Mouse (Mus musculus) kidney, adult 2 months (tissue): Measurements from ENCODE around the gene Rcvrn. TPM values are rescaled to one million over a fixed set of nuclear protein-coding genes. Genes with fewer than 3 reads are reported as not detected.

Source experiments
- DNase-seq: peaks from one replicate; pipeline ENCODE4 v3.0.0; 2021
- H3K27ac ChIP-seq: fragments of 200-500 bp; 2 replicates; pipeline ENCODE4 v1.5.1; 2012; ENCODE audit warnings: low read depth, low read length, control low read depth, inconsistent platforms; ENCODE audit not compliant: insufficient read depth
- H3K27me3 ChIP-seq: fragments of 200-500 bp; replicated peaks from 2 replicates; pipeline ENCODE4 v1.6.1; 2012; ENCODE audit warnings: mild to moderate bottlenecking, moderate library complexity, low read length, inconsistent platforms; ENCODE audit not compliant: control insufficient read depth, insufficient read depth
- H3K36me3 ChIP-seq: fragments of 200-500 bp; 2 replicates; pipeline ENCODE4 v1.6.1; 2012; ENCODE audit warnings: mild to moderate bottlenecking, moderate library complexity, low read length, inconsistent platforms; ENCODE audit not compliant: control insufficient read depth, insufficient read depth
- H3K4me1 ChIP-seq: fragments of 200-500 bp; 2 replicates; pipeline ENCODE4 v1.6.1; 2011; ENCODE audit warnings: low read length; ENCODE audit not compliant: control insufficient read depth, insufficient read depth
- H3K4me3 ChIP-seq: fragments of 200-500 bp; 2 replicates; pipeline ENCODE4 v1.5.1; 2011; ENCODE audit warnings: mild to moderate bottlenecking, low read depth, low read length, control low read depth; ENCODE audit not compliant: insufficient read depth
- CTCF ChIP-seq: fragments of 200-500 bp; conservative IDR thresholded peaks from 2 replicates; pipeline ENCODE4 v1.5.1; 2011; ENCODE audit warnings: low read depth, mild to moderate bottlenecking, control low read depth, low read length, moderate library complexity, mixed read lengths; ENCODE audit not compliant: insufficient read depth, insufficient read length
- POLR2A ChIP-seq: fragments of 200-500 bp; IDR thresholded peaks from one replicate; pipeline ENCODE4 v1.6.1; 2011; ENCODE audit warnings: low read depth, low read length, control low read depth
- WGBS: fragments of 180-500 bp; shearing (Covaris S2); methylation state at CpG from one replicate; pipeline ENCODE4 v1.1.7; 2018; 5-methylcytosine and 5-hydroxymethylcytosine counted together
- polyA plus RNA-seq: library from polyadenylated mRNA; depleted of rRNA; stranded (reverse); fragments of >200 nt; gene quantifications from 2 replicates; pipeline ENCODE4 v1.2.3, GENCODE M21; 2012

Rcvrn gene
- polyA plus RNA-seq, 1 experiment, result 0.14 TPM

GRCm38 (mm10) chr11:67712976-67713375, 17.9 kb downstream of the Rcvrn start:
- no peaks in the 10 kb centered on the region for H3K27me3 ChIP-seq
- WGBS, result 91% methylated on average over 4 of the region's 4 CpGs

GRCm38 (mm10) chr11:67715382-67715781, 20.3 kb downstream of the Rcvrn start:
- no peak overlapping the region for H3K27ac ChIP-seq
- 83% methylated on average over 4 of the region's 4 CpGs for WGBS
- no peaks in the 10 kb centered on the region for H3K4me1 ChIP-seq
- no peak for TF ChIP-seq POLR2A
- TF ChIP-seq CTCF, result no peak
- no peak for DNase-seq
- H3K36me3 ChIP-seq, result no peaks in the 10 kb centered on the region
- no peak overlapping the region for H3K4me3 ChIP-seq
- no peaks in the 10 kb centered on the region for H3K27me3 ChIP-seq

More at GRCm38 (mm10) chr11:67712976-67713375, 17.9 kb downstream of the Rcvrn start:
- Histone ChIP-seq H3K27ac (no peak overlapping the region), H3K4me3 (no peak overlapping the region), H3K4me1 (no peaks in the 10 kb centered on the region), H3K36me3 (no peaks in the 10 kb centered on the region)
- no peak for DNase-seq
- TF ChIP-seq POLR2A, result no peak
- no peak for TF ChIP-seq CTCF

DNA sequence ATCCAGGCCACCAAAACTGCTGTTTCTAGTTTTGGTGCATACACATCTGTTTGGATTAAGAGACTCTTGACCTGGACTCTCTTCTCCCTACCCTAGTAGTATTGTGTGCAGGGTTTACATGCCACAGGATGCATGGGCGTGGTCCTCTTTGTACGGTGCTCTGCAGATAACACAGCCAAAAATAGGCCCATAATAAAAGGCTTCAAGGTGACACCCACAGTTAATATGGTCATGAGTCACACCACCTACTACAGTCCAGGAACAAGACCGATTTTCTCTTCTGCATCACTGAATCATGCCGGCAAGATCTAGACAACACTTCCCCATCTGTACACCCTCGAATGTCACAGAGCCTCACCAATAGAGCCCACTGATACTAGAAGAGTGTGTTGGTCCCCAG, 26.4 kb downstream of the Rcvrn start:
- DNase-seq, result no peak
- no peaks in the 10 kb centered on the region for H3K36me3 ChIP-seq
- no peak overlapping the region for H3K4me3 ChIP-seq
- H3K4me1 ChIP-seq, result no peaks in the 10 kb centered on the region
- H3K27me3 ChIP-seq, result no peaks in the 10 kb centered on the region
- TF ChIP-seq POLR2A (no peak), CTCF (no peak)
- WGBS, result 81% methylated on average over 5 of the region's 5 CpGs
- no peak overlapping the region for H3K27ac ChIP-seq

DNA sequence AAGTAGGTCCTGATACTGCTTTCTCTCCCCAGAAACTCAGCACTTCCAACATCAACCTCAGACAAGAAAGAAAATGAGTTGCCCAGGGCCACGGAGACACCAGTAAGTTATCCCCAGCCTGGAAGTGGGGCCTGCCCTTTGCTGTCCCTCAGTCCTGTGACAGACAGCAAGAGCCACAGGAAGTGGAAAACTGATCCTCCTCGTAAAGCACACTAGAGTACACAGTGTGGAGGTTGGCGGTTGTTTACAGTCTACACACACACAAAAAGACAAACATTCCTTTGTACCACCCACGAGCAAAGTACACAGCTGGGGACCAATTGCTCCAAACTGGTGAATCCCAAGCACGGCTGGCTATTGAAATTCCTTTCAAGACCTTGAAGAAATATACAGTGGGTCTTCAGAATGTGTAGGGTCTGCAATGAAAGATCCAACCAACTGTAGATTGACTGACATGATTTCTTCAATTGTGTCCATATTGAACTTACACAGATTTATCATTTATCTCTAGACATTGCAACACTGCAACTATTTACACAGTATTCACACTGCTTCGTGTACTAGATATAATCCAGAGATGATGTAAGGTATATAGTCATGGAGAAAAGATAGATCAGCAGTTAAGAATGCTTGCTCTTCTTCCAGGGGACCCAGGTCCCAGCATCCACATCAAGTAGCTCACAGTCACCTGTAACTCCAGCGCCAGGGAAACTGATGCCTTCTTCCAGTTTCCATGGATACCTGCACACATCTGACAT, 27.5 kb downstream of the Rcvrn start:
- no peak for DNase-seq
- no peak for TF ChIP-seq POLR2A
- no peak for TF ChIP-seq CTCF
- H3K4me1 ChIP-seq, result no peaks in the 10 kb centered on the region
- H3K36me3 ChIP-seq, result no peaks in the 10 kb centered on the region
- no peaks in the 10 kb centered on the region for H3K27me3 ChIP-seq
- no peak overlapping the region for H3K4me3 ChIP-seq
- 48% methylated on average over 7 of the region's 7 CpGs for WGBS
- no peak overlapping the region for H3K27ac ChIP-seq

GRCm38 (mm10) chr11:67723231-67724013, 28.3 kb downstream of the Rcvrn start:
- no peak for DNase-seq
- H3K27me3 ChIP-seq, result no peaks in the 10 kb centered on the region
- H3K4me3 ChIP-seq, result no peak overlapping the region
- WGBS, result 64% methylated on average over 8 of the region's 8 CpGs
- H3K36me3 ChIP-seq, result no peaks in the 10 kb centered on the region
- no peak overlapping the region for H3K27ac ChIP-seq
- no peak for TF ChIP-seq CTCF
- no peak for TF ChIP-seq POLR2A
- no peaks in the 10 kb centered on the region for H3K4me1 ChIP-seq

DNA sequence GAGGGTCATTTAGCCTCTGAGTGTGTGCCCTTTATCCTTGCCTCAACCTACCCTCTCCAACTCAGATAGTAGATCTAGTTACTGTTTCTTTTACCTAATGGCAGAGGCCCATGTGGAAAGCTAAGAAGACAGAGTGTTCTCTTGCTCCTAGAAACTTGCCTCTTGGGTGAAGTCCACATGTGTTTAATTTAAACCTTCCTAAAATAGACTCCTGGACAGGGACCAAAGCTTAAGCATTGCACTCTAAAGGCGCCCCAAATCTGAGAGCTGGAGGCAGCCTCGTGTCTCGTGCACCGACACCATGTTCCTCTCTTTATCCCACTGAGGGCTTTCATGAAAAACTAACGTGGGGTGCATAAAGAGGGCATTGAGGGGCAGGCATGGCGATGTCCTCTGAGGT, 32.0 kb downstream of the Rcvrn start:
- Histone ChIP-seq H3K36me3 (no peaks in the 10 kb centered on the region), H3K27me3 (no peaks in the 10 kb centered on the region), H3K4me1 (no peaks in the 10 kb centered on the region), H3K4me3 (no peak overlapping the region), H3K27ac (no peak overlapping the region)
- no peak for DNase-seq
- WGBS, result 79% methylated on average over 6 of the region's 6 CpGs
- TF ChIP-seq CTCF (no peak), POLR2A (no peak)

- no peak overlapping the region for H3K4me3 ChIP-seq
- no peak for TF ChIP-seq CTCF
- TF ChIP-seq POLR2A, result no peak
Measured at GRCm38 (mm10) chr11:67728726-67729125, 33.6 kb downstream of the Rcvrn start.

GRCm38 (mm10) chr11:67731056-67731455, 35.9 kb downstream of the Rcvrn start:
- TF ChIP-seq POLR2A (no peak), CTCF (no peak)
- WGBS, result 92% methylated on average over 2 of the region's 2 CpGs
- no peak for DNase-seq

More at GRCm38 (mm10) chr11:67728726-67729125, 33.6 kb downstream of the Rcvrn start:
- H3K36me3 ChIP-seq, result no peaks in the 10 kb centered on the region
- H3K27ac ChIP-seq, result no peak overlapping the region
- H3K27me3 ChIP-seq, result no peaks in the 10 kb centered on the region
- no peak for DNase-seq
- no peaks in the 10 kb centered on the region for H3K4me1 ChIP-seq

More at GRCm38 (mm10) chr11:67731056-67731455, 35.9 kb downstream of the Rcvrn start:
- Histone ChIP-seq H3K27me3 (no peaks in the 10 kb centered on the region), H3K4me3 (no peak overlapping the region), H3K27ac (no peak overlapping the region), H3K4me1 (no peaks in the 10 kb centered on the region), H3K36me3 (no peaks in the 10 kb centered on the region)
